In the genomic region with DNA sequence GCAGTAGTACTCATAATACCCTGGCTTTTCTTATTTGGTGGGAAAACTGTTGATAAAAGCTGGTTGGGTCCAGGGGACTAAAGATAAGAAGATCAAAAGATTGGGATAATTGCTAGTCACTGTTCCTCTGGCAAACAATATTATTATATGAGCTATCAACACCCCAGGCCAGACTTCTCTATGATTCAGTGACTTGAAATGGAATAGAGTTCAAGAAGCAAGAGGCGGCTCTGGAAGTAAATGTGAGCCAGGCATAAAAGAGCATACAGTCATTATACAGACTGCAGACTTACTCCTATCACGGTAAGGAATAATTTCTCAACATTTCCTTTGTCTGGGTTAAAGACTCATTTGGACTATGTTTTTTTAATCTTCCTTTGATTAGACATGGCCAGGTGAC, we compare ENCODE assay signal across 33 mouse cellular contexts.
"Had no signal": no experiment of that assay in that cellular context is flagged by ENCODE, and none has a peak within 500 bp of the region (broad histone marks: within the 10 kb centered on the region; RNA-seq: fewer than 3 reads in every experiment).

No protein-coding gene starts in this region.

- H3K4me2 ChIP-seq: heart, embryonic 11.5 days; heart, embryonic 12.5 days; heart, embryonic 13.5 days; heart, embryonic 15.5 days; hindbrain, embryonic 12.5 days; hindbrain, embryonic 13.5 days; hindbrain, embryonic 14.5 days; hindbrain, embryonic 15.5 days; kidney, embryonic 15.5 days had no signal

- H3K27ac ChIP-seq: heart, embryonic 10.5 days; heart, embryonic 13.5 days; heart, embryonic 15.5 days; hindbrain, embryonic 10.5 days; hindbrain, embryonic 12.5 days; hindbrain, embryonic 13.5 days; hindbrain, embryonic 14.5 days; hindbrain, embryonic 15.5 days; hindbrain, postnatal 0 days; kidney, embryonic 15.5 days; kidney, postnatal 0 days; layer of hippocampus, adult 2 months; left cerebral cortex, adult 2 months had no signal

- H3K4me3 ChIP-seq: heart, embryonic 10.5 days; heart, embryonic 12.5 days; heart, embryonic 13.5 days; heart, embryonic 15.5 days; hindbrain, embryonic 10.5 days; hindbrain, embryonic 12.5 days; hindbrain, embryonic 13.5 days; hindbrain, embryonic 15.5 days; kidney, embryonic 15.5 days; layer of hippocampus, adult 2 months; left cerebral cortex, adult 2 months had no signal

- H3K36me3 ChIP-seq: heart, embryonic 10.5 days; heart, embryonic 12.5 days; heart, embryonic 13.5 days; heart, embryonic 15.5 days; hindbrain, embryonic 10.5 days; hindbrain, embryonic 12.5 days; hindbrain, embryonic 13.5 days; hindbrain, embryonic 15.5 days; kidney, embryonic 15.5 days had no signal

- H3K4me1 ChIP-seq: heart, embryonic 10.5 days; heart, embryonic 13.5 days; heart, embryonic 15.5 days had no signal

- H3K27me3 ChIP-seq: heart, embryonic 12.5 days; heart, embryonic 13.5 days; heart, embryonic 15.5 days; hindbrain, embryonic 12.5 days; hindbrain, embryonic 13.5 days; hindbrain, embryonic 15.5 days; kidney, embryonic 15.5 days had no signal

- DNase-seq: heart, postnatal 10 days; heart, postnatal 14 days; heart, postnatal 36 days; heart, postnatal 4 days; kidney, adult 11 months; kidney, adult 18-20 months; kidney, adult 2 months; kidney, adult 8-10 months; kidney, adult 9 months; kidney, postnatal 10 days; kidney, postnatal 14 days; kidney, postnatal 25 days; kidney, postnatal 36 days; kidney, postnatal 4 days; layer of hippocampus, adult 9-11 months; layer of hippocampus, postnatal 36 days had no signal

- H3K9me3 ChIP-seq: heart, embryonic 10.5 days; heart, embryonic 12.5 days; heart, embryonic 13.5 days; heart, embryonic 15.5 days; hindbrain, embryonic 10.5 days; hindbrain, embryonic 12.5 days; hindbrain, embryonic 13.5 days; hindbrain, embryonic 15.5 days; kidney, embryonic 15.5 days had no signal

- ATAC-seq: hindbrain, embryonic 16.5 days; hindbrain, postnatal 0 days; inflammation-experienced regulatory T-cells, adult 6 months had no signal

- H3K9ac ChIP-seq: heart, embryonic 12.5 days; heart, embryonic 13.5 days; heart, embryonic 15.5 days; hindbrain, embryonic 12.5 days; hindbrain, embryonic 13.5 days; hindbrain, embryonic 14.5 days; hindbrain, embryonic 15.5 days; kidney, embryonic 15.5 days had no signal
